Mouse (Mus musculus): ENCODE results near the gene Gm17482. TPM values are rescaled to one million over a fixed set of nuclear protein-coding genes. Genes with fewer than 3 reads are reported as not detected.
A peak's percentile ranks its signal among the peaks of the same experiment; 100 is the strongest.
"Not testable (repeated sequence)": the region's sequence is repeated elsewhere in the genome, so short reads cannot be mapped to it uniquely, and the experiment has no call there.

Gm17482 gene
- not detected for total RNA-seq (2021)
- long read RNA-seq, experiment 1: 0 reads
- long read RNA-seq, experiment 2, partial matches to known transcripts: 0 of 1 reads
- long read RNA-seq, experiment 2, other reads (novel, unspliced or antisense): 1 of 1 reads

DNA sequence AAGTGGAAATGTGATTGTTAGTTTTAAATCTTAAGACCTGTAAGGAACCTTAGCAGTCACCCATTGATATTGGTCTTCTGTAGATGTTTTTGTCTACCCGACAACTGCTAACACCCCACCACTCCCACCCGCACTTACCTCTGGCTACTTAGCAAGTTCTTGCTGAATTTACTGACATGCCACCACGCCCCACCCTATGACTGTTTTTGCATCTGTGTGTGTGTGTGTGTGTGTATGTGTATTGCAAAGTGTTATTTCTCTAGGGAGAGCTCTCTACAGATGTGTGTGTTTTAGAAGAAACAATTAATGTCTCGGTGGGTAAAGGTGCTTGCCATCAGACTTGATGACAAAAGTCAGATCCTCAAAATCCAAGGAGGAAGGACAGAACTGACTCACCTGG, at the start of gene Gm17482:
Gene Gm17482, plus strand, starts transcription at position 301 of the 400 bp plus-strand sequence.
- no peak for DNase-seq (ENCODE audit: low spot score in 2 of 2)

DNA sequence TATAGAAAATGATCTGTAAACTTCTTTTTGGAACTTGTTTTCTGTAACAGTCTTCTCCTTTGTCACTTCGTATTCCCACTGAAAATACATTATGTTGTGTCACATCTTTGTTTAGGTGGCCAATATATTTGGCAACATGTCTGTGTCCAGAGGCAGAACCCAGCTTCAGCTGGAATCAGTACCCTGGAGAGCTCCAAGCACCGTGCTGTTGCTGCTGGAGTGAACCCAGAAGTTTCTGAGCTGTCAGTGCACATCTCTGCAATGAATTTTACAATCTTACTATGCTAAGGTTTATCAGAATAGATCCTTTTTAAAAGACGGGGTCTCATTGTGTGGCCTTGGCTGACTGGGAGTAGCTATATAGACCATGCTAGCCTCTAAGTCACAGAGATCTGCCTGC, 48.3 kb upstream of the Gm17482 start:
- DNase-seq (ENCODE audit: low spot score in 2 of 2): peak; percentile 13 to 20

DNA sequence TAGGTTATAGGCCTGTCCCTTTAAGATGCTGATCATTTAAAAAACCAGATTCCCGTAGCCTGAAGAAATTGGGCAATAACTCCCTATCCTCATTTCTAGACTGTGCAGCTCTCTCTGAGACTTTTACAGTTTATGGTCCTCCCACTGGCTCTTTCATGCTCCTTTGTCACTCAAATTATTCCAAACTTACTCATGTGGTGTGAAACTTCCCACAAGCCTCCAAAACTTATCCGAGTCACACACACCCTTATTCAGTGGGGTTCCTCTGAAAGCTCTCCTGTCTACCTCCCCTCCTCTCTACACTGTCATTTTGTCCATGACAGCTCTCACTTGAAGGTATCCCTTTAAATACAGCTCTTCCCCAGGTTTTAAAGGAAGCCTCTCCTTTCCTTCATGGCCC, 46.0 kb upstream of the Gm17482 start:
- DNase-seq (ENCODE audit: low spot score in 2 of 2): no peak

DNA sequence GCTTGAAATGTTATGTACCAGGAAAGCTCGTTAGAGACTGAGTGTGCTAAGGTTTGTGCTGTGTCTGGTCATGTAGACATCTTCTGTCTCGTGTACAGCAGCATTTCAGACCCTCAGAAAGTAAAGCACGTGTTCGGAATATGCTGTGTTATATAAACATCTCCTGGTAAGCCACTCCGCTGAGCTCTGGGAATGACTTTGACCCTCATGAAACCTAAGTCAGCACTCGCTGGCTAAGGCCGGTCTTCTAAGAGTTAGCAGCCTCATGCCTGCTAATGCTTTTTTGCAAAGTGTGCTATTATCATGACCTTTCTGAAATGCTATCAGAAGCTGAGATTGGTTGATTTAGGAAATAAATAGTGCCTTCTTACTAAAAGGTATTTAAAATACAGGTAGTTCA, 36.0 kb upstream of the Gm17482 start:
- no peak for DNase-seq (ENCODE audit: low spot score in 2 of 2)

DNA sequence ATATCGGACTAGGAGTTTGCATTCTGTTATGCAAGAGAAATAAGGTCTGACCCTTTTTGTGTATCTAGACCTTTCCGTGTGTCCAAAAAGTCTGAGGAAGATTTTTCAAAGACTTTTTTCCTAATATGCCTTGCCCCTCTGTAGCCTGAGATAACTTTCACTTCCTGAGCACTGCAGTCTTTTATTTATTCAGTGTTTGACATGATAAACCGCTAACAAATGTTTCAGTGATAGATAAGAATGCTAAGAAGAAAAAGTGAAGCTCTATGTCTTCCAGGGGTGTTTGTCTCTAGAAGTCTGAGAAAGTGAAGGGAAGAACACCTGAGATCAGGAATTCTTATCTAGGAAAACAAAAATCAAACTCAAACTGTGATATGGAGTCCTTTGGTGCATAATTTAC, 26.4 kb upstream of the Gm17482 start:
- no peak for DNase-seq (ENCODE audit: low spot score in 2 of 2)

DNA sequence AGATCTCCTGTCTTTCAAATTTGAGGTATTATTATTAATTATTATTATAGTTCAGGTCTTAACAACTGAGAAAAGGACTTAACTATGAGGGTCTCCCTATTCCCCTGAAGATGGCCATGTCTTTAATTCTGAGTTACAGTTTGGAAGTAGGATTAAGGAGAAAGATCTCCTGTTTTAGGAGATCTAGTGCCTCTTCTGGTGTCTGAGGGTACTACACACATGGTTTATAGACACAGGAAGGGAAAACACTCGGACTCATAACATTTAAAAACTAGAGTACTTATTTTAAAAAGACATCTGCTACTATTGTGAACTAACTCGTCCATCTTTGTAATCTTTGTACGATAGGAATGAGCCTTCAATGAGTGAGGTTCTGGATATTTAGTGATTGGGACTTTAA, 24.1 kb upstream of the Gm17482 start:
- DNase-seq (ENCODE audit: low spot score in 2 of 2): no peak

DNA sequence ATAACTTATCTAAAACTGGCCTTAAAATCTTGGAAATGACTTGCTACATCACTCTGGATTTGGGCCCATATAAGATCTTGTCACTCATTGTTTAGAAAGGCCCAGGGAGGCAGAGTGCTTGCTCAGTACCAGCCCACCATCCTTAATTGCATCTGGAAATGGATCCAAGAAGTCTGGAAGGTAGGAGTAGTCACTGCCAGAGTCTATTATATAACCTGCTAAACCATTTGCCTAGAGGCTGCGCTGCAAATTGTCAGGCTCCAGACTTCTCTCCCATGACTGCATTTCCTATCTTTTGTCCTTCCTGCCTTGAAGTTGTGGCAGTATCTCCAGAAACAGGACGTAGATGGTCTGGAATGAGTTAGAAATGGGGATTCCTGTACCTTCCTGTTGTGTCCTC, 17.0 kb upstream of the Gm17482 start:
- no peak for DNase-seq (ENCODE audit: low spot score in 2 of 2)

DNA sequence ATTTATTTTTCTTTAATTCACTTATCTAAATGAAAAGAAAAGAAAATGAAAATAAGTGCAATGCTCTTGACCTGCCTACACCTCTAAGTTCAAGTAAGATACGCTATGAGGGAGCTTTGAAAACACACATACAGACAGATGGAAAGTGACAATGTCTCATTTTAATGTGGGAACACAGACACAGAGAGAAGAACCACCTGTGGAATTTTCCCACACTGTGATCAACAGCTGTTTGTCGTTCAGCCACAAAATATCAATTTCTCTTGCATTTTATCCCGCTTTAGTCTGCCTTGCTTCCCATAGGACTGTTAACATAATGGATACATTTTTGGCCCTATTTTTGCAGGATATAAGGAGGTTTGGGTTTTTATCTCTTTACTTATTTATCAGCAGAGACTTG, 16.3 kb upstream of the Gm17482 start:
- no peak for DNase-seq (ENCODE audit: low spot score in 2 of 2)

DNA sequence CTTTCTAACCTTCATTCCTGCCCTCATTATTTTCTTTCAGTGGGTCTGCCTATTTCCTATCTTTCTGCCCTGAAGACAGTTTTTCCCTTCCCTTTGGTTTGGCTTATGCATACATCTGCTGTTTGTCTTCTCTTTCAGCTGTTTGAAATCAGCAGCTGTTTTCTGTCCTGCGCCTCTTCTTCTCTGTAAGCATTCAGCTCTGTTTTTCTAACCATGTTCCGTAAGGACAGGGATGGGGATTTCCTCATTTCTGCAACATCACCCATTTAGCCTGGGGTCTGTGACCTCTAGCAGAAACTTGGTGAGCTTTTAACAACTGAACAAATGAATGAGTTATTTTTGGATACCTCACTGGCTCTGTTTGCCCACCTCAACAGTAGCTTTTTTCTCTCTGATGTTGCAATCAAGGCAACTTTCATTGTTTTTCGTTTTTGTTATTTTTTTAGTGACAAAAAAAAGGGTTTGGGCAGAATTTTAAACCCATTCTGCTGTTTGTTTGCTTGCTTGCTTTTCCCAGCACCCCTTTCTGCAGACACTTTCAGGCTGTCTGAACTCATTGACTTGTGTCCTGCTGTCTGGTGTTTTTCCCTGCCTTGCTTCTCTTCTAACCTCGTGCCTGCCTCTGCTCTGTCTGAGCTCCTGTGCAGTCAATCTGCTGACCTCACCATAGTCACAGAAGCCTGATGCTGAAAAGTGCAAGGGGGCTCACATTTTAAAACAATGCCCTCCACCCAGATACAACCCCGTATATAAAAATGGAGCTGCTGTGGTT, 14.8 kb upstream of the Gm17482 start:
- no peak for DNase-seq (ENCODE audit: low spot score in 2 of 2)

DNA sequence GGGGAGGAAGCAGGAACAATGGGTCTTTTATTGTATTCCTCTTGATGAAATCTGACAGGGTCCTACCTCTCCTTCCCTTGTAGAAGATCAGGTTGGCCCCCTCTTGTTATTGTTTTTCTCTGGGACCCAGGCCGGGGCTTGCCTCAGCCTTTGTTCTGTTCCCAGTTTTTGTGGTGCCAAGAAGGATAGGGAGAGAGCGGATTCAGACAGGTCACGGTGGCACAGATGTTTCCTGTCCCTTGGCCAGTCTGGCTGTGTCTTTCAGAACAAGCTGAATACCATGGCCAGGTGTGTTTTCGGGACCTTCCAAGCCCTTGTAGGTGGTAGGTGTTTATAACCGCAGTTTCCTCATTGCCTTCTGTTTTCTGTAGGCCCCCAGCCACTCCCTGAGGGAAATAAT, 14.0 kb upstream of the Gm17482 start:
- no peak for DNase-seq (ENCODE audit: low spot score in 2 of 2)

DNA sequence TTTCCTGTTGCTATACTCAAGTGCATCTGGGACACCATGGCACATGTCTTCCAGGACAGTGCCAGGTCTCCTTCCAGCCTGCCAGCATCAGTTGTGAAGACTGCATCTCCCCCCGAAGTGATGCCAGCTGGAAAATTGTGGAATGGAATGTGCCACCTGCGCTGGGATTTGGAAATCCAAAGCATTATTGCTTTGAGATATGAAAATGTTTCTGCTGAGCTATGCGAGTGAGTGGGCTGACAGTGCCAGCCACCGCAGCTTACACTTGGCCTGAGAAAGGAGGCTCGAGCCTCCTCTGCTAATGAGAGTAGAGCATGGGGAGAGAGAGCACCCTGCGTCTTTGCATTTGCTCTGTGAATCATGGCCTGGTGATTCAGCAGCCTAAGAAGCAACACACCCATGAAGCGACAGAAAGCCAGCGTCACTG, 5.9 kb upstream of the Gm17482 start:
- no peak for DNase-seq (ENCODE audit: low spot score in 2 of 2)

DNA sequence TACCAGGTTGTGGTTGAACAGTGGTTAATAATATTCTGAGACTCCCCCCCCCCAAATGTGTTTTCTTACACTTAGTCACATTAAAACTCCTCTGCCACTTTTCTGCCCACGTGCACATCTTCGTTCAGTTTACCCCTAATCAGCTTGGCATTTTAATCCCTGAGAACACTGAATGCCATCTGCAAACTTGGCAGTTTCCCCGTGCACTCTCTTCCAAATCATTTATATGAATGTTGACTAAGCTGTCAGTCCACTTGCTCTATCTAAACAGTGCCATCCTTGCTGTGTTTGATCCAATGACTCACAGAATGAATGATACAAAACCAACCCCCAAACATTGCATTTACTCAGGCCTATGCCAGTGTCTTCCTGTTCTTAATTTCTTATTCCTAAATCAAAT, 1.6 kb upstream of the Gm17482 start:
- DNase-seq (ENCODE audit: low spot score in 2 of 2): no peak

DNA sequence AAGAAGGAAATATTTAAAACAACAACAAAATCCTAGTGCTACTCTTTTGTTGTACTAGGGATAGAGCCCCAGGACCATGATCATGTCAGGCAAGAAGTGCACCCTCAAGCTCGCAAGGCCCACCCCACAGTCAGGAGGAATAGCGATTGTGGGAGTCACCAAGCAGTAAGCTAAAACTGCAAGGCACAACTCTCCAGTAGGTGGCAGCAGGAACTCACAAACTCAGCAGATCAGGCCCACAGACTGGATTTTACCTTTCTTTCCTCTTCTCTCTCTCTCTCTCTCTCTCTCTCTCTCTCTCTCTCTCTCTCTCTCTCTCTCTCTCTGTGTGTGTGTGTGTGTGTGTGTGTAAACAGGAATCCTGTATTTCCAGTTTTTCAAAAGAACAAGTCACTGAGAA, 386 bp downstream of the Gm17482 start:
- DNase-seq (ENCODE audit: low spot score in 2 of 2): peak; percentile 28 to 58

DNA sequence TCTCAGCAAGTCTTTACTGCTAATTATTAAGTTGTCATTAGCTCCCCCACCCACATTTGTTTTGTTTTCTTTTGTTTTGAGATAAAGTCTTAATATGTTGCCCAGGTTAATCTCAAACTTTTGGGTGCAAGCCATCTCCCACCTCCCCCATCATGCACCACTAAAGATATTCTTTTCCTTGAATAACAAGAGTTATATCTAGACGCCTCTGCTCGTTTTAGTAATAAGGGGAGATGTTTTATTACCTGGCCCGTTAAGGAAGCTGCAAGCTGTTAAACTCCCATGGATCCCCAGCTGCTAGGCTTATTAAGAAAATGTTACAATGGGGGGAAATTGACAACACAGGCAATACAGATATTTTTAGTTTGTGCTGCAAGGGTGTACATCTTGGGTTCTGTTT, 3.4 kb downstream of the Gm17482 start:
- DNase-seq (ENCODE audit: low spot score in 2 of 2): no peak

DNA sequence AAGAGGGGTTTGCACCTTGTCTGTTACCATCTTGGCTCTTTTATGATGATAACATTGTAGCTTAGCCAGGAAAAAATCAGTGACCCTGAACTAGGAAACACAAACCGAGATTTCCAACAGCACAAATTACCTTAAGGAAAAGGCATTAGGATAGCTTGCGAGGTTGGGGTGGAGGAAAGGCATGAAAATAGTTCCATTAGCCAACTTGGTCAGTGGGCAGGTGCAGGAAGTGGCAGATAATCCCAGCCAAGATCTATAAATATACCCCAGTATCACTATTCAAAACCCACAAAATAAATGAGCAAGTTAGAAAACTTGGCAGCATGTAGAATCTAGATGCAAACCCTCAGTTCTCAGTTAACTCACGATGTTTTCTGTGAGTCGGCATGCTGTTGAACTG, 4.7 kb downstream of the Gm17482 start:
- DNase-seq (ENCODE audit: low spot score in 2 of 2): no peak

DNA sequence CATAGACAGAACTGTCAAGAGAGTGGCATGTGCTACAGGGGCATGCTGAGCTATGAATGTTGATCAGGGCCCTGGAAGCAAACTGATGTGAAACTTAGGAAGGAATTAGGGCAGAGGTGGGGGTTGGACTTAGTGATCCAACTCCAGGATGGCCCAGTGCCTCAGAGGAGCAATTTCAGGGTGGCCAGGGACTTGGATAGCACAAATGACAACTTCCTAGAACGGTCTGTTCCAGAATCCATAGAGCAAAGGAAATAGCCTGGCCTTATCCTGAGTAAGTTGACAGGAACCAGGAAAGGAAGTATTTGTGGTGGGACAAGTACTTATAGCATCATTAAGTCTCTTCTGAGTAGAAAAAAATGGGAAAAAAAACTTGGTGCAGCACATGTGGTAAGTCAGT, 5.4 kb downstream of the Gm17482 start:
- DNase-seq (ENCODE audit: low spot score in 2 of 2): no peak

DNA sequence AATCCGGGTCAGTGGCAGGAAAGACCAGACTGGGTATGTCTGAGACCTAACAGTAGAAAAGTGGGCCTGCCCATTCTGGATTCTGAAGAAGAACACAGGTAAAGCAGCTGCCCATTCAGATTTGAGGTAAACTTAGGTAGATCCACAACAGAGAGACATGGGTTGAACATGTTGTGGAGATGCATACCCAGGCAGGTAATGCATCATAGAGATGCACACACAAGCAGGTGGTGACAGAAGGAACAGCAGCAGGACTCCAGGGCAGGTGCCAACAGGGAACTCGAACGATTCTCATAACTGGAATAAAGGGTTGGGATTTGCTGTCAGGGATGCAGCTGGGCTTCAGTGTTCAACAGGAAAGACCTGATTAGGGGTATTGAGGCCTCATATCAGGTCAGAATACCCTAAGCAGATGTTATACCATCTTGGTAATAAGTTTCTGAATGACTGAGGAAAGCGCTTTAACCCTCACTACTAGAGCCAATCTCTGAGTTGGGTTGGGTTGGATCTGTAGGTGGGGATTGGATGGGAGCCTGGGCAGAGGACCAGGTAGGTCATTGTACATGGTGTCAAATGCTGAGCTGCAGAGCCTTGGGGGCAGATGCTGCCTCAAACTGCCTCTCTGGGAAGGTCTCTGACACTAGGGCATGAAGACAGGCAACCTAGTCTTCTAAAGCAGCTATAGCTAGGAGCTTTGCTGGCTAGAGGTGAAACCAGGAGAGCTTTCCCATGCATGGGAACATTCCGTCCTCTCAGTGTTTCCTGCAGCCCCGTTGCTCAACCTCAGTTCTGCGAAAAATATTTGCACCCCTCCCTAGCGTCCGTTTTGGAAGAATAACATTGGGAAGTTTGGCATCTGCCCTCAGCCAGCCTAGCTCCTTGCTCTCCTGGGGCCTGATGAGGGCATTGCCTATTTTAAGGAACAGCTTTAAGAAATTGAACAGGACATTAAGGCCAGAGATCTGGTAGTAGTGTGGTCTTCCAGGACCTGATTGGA, 11.2 kb downstream of the Gm17482 start:
- no peak for DNase-seq (ENCODE audit: low spot score in 2 of 2)

DNA sequence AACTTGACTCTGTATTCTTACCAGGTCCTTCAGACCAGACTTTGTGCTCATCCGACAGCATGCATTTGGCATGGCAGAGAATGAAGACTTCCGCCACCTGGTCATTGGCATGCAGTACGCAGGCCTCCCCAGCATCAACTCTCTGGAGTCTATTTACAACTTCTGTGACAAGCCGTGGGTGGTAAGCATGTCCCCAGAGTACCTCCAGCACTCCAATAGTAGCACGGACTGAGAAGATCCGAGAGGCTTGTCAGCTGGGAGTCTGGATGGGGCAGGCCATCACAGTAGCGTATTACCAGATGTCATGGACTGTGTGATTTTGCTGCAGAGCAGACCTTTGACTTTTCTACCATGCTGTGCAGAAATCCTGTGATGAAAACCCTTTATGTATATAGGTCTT, 12.2 kb downstream of the Gm17482 start:
- no peak for DNase-seq (ENCODE audit: low spot score in 2 of 2)

DNA sequence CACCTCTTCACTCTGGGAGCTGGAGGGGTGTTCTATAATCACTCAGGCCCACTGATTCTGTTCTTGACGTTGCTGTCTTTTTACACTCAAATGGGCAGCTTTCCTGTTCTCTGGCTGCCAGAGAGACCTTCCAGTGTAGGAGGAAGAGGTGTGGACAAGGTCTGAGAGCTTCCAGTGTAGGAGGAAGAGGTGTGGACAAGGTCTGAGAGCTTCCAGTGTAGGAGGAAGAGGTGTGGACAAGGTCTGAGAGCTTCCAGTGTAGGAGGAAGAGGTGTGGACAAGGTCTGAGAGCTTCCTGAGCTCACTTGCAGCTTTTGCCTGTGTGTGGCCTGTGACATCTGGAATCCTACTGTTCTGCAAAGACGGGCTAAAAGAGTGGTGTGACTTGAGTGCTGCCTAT, 13.3 kb downstream of the Gm17482 start:
- not testable (repeated sequence) for DNase-seq (ENCODE audit: low spot score in 2 of 2)

DNA sequence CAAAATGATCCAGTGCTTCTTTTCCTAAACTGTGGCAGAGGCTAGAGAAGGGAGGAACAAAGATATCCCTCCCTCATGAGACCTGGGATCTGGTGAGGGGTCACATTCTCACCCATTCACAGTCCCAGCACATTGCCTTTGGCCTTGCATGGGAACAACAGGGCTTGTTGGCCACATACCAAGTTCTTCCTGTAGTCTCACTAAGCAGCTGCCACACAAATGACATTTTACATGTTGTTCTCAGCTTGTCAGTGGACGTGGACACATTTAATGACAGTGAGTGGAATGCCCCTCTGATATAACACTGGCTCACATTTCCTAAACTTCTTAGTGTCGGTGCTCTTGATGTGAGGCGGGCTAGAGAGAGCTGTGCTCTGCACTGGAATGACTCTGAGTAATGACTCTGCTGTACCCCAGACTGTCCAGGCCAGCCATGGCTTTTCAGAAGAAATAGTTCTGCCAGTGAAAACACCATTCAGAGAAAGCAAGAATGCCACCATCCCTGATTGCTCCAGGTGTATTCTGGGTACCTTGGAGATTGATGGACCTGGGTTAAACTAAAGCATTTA, 14.1 kb downstream of the Gm17482 start:
- DNase-seq (ENCODE audit: low spot score in 2 of 2): no peak

DNA sequence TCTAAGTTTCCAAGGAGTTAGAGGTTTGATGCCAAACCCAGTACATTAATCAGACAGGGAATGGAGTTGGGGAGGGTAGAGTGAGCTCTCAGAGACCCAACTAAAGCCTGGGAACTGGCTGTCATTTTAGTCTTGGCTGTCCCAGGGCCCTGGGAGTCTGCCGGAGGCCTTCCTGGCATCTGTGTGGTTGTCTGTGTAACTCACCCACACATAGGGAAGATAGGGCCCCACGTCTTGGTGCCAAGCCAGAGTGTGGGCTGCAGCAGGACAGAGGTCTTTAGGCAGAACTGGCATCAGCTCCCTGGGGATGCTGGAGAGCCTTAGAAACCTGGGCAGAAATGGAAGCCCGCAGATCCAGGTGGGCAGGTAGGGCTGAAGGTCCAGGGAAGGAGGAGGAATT, 14.8 kb downstream of the Gm17482 start:
- no peak for DNase-seq (ENCODE audit: low spot score in 2 of 2)

DNA sequence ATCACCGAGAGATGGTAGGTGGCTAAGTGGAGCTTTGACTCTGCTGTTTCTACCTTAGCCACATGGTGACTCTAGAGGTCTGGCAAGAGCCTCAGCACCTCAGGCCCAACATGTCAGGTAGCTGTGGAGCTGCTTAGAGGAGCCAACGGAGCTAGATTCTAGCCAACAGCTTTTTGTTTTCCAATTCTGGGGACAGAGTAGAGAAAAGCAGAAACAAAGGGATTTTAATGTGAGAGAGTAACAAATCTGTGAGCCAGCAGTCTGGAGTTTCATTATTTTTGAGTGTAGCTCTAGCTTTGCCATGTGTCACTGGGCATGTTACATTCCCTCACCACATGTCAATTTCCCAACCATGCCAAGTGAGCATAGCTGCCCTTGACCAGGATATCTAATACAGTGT, 17.1 kb downstream of the Gm17482 start:
- no peak for DNase-seq (ENCODE audit: low spot score in 2 of 2)

Measured in adrenal gland, postnatal 4 days (tissue).